Mouse (Mus musculus): ENCODE results near the gene Izumo2. TPM values are rescaled to one million over a fixed set of nuclear protein-coding genes. Genes with fewer than 3 reads are reported as not detected.

Izumo2 gene
- polyA plus RNA-seq (2012; rRNA removed): not detected in 2 replicates

GRCm38 (mm10) chr7:44708574-44708973 is at the start of gene Izumo2:
Gene Izumo2 (plus strand): TSS chr7:44708742.
- 81% methylated on average over 14 of the region's 14 CpGs for WGBS
- TF ChIP-seq POLR2A (IDR thresholded peaks at IDR 0.05; ENCODE audit: low read depth, low read length): no peak
- TF ChIP-seq CTCF (IDR thresholded peaks at IDR 0.05; ENCODE audit: extremely low read depth, insufficient read depth, insufficient read length, insufficient replicate concordance): no peak
- no peaks in the 10 kb centered on the region for H3K36me3 ChIP-seq (ENCODE audit: control insufficient read depth, insufficient read depth, low read length)

DNA sequence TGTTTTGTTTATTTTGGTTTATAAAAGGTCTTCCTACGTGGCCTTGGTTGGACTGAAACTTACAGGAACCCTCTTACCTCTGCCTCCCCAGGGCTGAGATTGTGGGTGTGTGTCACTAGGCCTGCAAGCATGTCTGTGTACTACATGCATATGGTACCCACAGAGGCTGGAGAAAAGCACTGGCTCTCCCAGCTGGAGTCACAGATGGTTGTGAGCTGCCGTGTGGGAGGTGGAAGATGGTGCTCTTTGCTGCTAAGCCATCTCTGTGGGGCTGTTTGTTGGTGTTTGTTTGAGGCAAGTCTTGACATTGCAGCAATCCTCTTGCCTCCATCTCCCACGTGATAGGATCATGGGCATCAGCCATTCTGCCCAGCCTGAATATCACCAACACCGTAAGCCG is 47.3 kb upstream of the Izumo2 start:
- no peaks in the 10 kb centered on the region for H3K4me1 ChIP-seq (ENCODE audit: control insufficient read depth, insufficient read depth, insufficient read length)
- H3K27me3 ChIP-seq (ENCODE audit: control insufficient read depth, insufficient read depth, low read length): no peaks in the 10 kb centered on the region
- no peak overlapping the region for H3K4me3 ChIP-seq (ENCODE audit: extremely low read depth, insufficient read depth, insufficient read length)
- H3K36me3 ChIP-seq (ENCODE audit: control insufficient read depth, insufficient read depth, low read length): no peaks in the 10 kb centered on the region
- no peak for TF ChIP-seq POLR2A (IDR thresholded peaks at IDR 0.05; ENCODE audit: low read depth, low read length)
- TF ChIP-seq CTCF (IDR thresholded peaks at IDR 0.05; ENCODE audit: extremely low read depth, insufficient read depth, insufficient read length, insufficient replicate concordance): no peak
- WGBS: 81% methylated on average over 5 of the region's 5 CpGs
- no peak overlapping the region for H3K27ac ChIP-seq (ENCODE audit: insufficient read depth, low read length)
- no peak for DNase-seq (ENCODE audit: low read depth in 1 of 2, low spot score in 2 of 2)

More at GRCm38 (mm10) chr7:44708574-44708973, at the start of gene Izumo2:
- DNase-seq (ENCODE audit: low read depth in 1 of 2, low spot score in 2 of 2): no peak
- no peak within 1 kb of the TSS for H3K27ac ChIP-seq (ENCODE audit: insufficient read depth, low read length)
- no peaks in the 10 kb centered on the region for H3K27me3 ChIP-seq (ENCODE audit: control insufficient read depth, insufficient read depth, low read length)
- H3K4me3 ChIP-seq (ENCODE audit: extremely low read depth, insufficient read depth, insufficient read length): no peak within 1 kb of the TSS
- H3K4me1 ChIP-seq (ENCODE audit: control insufficient read depth, insufficient read depth, insufficient read length): no peaks in the 10 kb centered on the region

GRCm38 (mm10) chr7:44662168-44662567 is 46.4 kb upstream of the Izumo2 start:
- 58% methylated on average over 8 of the region's 8 CpGs for WGBS
- DNase-seq (ENCODE audit: low read depth in 1 of 2, low spot score in 2 of 2): no peak
- no peaks in the 10 kb centered on the region for H3K27me3 ChIP-seq (ENCODE audit: control insufficient read depth, insufficient read depth, low read length)
- no peak overlapping the region for H3K4me3 ChIP-seq (ENCODE audit: extremely low read depth, insufficient read depth, insufficient read length)
- TF ChIP-seq POLR2A (IDR thresholded peaks at IDR 0.05; ENCODE audit: low read depth, low read length) (no peak), CTCF (IDR thresholded peaks at IDR 0.05; ENCODE audit: extremely low read depth, insufficient read depth, insufficient read length, insufficient replicate concordance) (no peak)
- H3K4me1 ChIP-seq (ENCODE audit: control insufficient read depth, insufficient read depth, insufficient read length): no peaks in the 10 kb centered on the region
- no peaks in the 10 kb centered on the region for H3K36me3 ChIP-seq (ENCODE audit: control insufficient read depth, insufficient read depth, low read length)
- H3K27ac ChIP-seq (ENCODE audit: insufficient read depth, low read length): no peak overlapping the region

DNA sequence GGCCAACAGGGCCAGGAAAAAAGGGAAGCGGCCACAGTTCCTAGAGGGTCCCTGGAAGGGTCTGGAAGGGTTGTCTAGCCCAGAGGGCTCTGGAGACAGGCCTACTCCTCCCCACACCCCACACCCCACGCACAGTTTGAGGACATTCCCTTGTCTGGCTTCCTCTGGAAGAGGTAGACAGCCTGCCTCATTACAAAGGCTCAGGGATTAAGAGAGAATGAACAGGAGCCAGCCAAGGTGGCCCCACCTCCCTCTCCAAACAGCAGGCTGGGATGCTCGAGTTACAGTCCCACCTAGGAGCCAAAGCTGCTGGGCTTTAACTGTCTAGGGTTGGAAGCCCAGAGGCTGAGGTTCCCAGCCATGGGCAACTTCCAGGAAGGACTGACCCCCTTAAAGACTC is 46.0 kb upstream of the Izumo2 start:
- no peak for DNase-seq (ENCODE audit: low read depth in 1 of 2, low spot score in 2 of 2)
- TF ChIP-seq CTCF (IDR thresholded peaks at IDR 0.05; ENCODE audit: extremely low read depth, insufficient read depth, insufficient read length, insufficient replicate concordance): no peak
- TF ChIP-seq POLR2A (IDR thresholded peaks at IDR 0.05; ENCODE audit: low read depth, low read length): no peak
- Histone ChIP-seq H3K27ac (ENCODE audit: insufficient read depth, low read length) (no peak overlapping the region), H3K4me3 (ENCODE audit: extremely low read depth, insufficient read depth, insufficient read length) (no peak overlapping the region), H3K4me1 (ENCODE audit: control insufficient read depth, insufficient read depth, insufficient read length) (no peaks in the 10 kb centered on the region), H3K27me3 (ENCODE audit: control insufficient read depth, insufficient read depth, low read length) (no peaks in the 10 kb centered on the region), H3K36me3 (ENCODE audit: control insufficient read depth, insufficient read depth, low read length) (no peaks in the 10 kb centered on the region)
- 34% methylated on average over 3 of the region's 3 CpGs for WGBS

DNA sequence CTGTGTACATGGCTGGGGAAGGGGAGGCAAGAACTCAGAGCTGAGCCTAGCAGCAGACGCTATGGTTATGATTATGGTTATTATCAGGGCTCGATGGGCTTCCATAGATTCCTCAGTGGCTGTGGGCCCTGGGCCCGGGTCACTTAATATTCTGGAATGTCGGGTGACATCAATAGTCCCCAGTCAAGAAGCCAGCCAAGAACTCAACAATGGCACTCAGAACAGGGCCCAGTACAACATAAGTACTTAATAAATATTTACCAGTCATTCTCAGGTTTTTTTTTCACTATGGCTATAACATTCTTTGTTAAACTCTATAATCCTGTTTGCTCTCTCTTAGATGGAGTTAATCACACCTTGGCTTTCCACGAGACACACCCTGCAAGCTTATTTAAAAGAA is 45.0 kb upstream of the Izumo2 start:
- H3K4me1 ChIP-seq (ENCODE audit: control insufficient read depth, insufficient read depth, insufficient read length): no peaks in the 10 kb centered on the region
- no peak overlapping the region for H3K27ac ChIP-seq (ENCODE audit: insufficient read depth, low read length)
- no peak for DNase-seq (ENCODE audit: low read depth in 1 of 2, low spot score in 2 of 2)
- TF ChIP-seq POLR2A (IDR thresholded peaks at IDR 0.05; ENCODE audit: low read depth, low read length) (no peak), CTCF (IDR thresholded peaks at IDR 0.05; ENCODE audit: extremely low read depth, insufficient read depth, insufficient read length, insufficient replicate concordance) (no peak)
- WGBS: 86% methylated on average over 5 of the region's 5 CpGs
- no peaks in the 10 kb centered on the region for H3K27me3 ChIP-seq (ENCODE audit: control insufficient read depth, insufficient read depth, low read length)
- no peaks in the 10 kb centered on the region for H3K36me3 ChIP-seq (ENCODE audit: control insufficient read depth, insufficient read depth, low read length)
- H3K4me3 ChIP-seq (ENCODE audit: extremely low read depth, insufficient read depth, insufficient read length): no peak overlapping the region

- no peaks in the 10 kb centered on the region for H3K4me1 ChIP-seq (ENCODE audit: control insufficient read depth, insufficient read depth, insufficient read length)
- TF ChIP-seq POLR2A (IDR thresholded peaks at IDR 0.05; ENCODE audit: low read depth, low read length): no peak
- no peak for TF ChIP-seq CTCF (IDR thresholded peaks at IDR 0.05; ENCODE audit: extremely low read depth, insufficient read depth, insufficient read length, insufficient replicate concordance)
- DNase-seq (ENCODE audit: low read depth in 1 of 2, low spot score in 2 of 2): no peak
- no peaks in the 10 kb centered on the region for H3K27me3 ChIP-seq (ENCODE audit: control insufficient read depth, insufficient read depth, low read length)
- H3K36me3 ChIP-seq (ENCODE audit: control insufficient read depth, insufficient read depth, low read length): no peaks in the 10 kb centered on the region
- 56% methylated on average over 11 of the region's 11 CpGs for WGBS
- no peak overlapping the region for H3K4me3 ChIP-seq (ENCODE audit: extremely low read depth, insufficient read depth, insufficient read length)
- H3K27ac ChIP-seq (ENCODE audit: insufficient read depth, low read length): no peak overlapping the region
Measured at GRCm38 (mm10) chr7:44664731-44665130, 43.8 kb upstream of the Izumo2 start.

- DNase-seq (ENCODE audit: low read depth in 1 of 2, low spot score in 2 of 2): no peak
- no peak overlapping the region for H3K27ac ChIP-seq (ENCODE audit: insufficient read depth, low read length)
- H3K36me3 ChIP-seq (ENCODE audit: control insufficient read depth, insufficient read depth, low read length): no peaks in the 10 kb centered on the region
- TF ChIP-seq CTCF (IDR thresholded peaks at IDR 0.05; ENCODE audit: extremely low read depth, insufficient read depth, insufficient read length, insufficient replicate concordance) (no peak), POLR2A (IDR thresholded peaks at IDR 0.05; ENCODE audit: low read depth, low read length) (no peak)
- WGBS: 76% methylated on average over 2 of the region's 2 CpGs
- H3K27me3 ChIP-seq (ENCODE audit: control insufficient read depth, insufficient read depth, low read length): peaks cover 8% of the 10 kb centered on the region
- H3K4me1 ChIP-seq (ENCODE audit: control insufficient read depth, insufficient read depth, insufficient read length): no peaks in the 10 kb centered on the region
- H3K4me3 ChIP-seq (ENCODE audit: extremely low read depth, insufficient read depth, insufficient read length): no peak overlapping the region
Measured at GRCm38 (mm10) chr7:44666462-44666861, 42.1 kb upstream of the Izumo2 start.

Data from spleen, adult 2 months (tissue).